Mouse (Mus musculus) neural tube, embryonic 15.5 days (tissue): Measurements from ENCODE around the gene Ankrd31. TPM values are rescaled to one million over a fixed set of nuclear protein-coding genes. Genes with fewer than 3 reads are reported as not detected.
"Not testable (repeated sequence)": the region's sequence is repeated elsewhere in the genome, so short reads cannot be mapped to it uniquely, and the experiment has no call there.

Experiments
- ATAC-seq: fragments of 200-750 bp; cut with Nextera tagmentation; 2 replicates; pipeline ENCODE4 v1.8.0; 2017; ENCODE audit warnings: mild to moderate bottlenecking, moderate TSS enrichment, moderate library complexity; ENCODE audit not compliant: low FRiP score
- H3K27ac ChIP-seq: fragments of 300-500 bp; sonication (generic); replicated peaks from 2 replicates; pipeline ENCODE4 v1.5.1; 2015; ENCODE audit warnings: mild to moderate bottlenecking, inconsistent platforms
- H3K27me3 ChIP-seq: fragments of 300-500 bp; sonication (generic); replicated peaks from 2 replicates; pipeline ENCODE4 v1.6.1; 2015; ENCODE audit warnings: inconsistent platforms
- H3K36me3 ChIP-seq: fragments of 300-500 bp; sonication (generic); 2 replicates; pipeline ENCODE4 v1.6.1; 2015; ENCODE audit warnings: inconsistent platforms
- H3K4me1 ChIP-seq: fragments of 300-500 bp; sonication (generic); 2 replicates; pipeline ENCODE4 v1.6.1; 2015; ENCODE audit warnings: inconsistent platforms
- H3K4me2 ChIP-seq: fragments of 300-500 bp; sonication (generic); 2 replicates; pipeline ENCODE4 v1.6.1; 2015; ENCODE audit warnings: inconsistent platforms, mild to moderate bottlenecking, moderate library complexity
- H3K4me3 ChIP-seq: fragments of 300-500 bp; sonication (generic); replicated peaks from 2 replicates; pipeline ENCODE4 v1.5.1; 2015; ENCODE audit warnings: mild to moderate bottlenecking, inconsistent platforms
- H3K9ac ChIP-seq: fragments of 300-500 bp; sonication (generic); replicated peaks from 2 replicates; pipeline ENCODE4 v1.6.1; 2015; ENCODE audit warnings: mild to moderate bottlenecking, inconsistent platforms
- H3K9me3 ChIP-seq: fragments of 300-500 bp; sonication (generic); replicated peaks from 2 replicates; pipeline ENCODE4 v1.6.1; 2016; ENCODE audit warnings: inconsistent platforms
- WGBS: fragments of 180-500 bp; shearing (Covaris S2); methylation state at CpG from one replicate; pipeline ENCODE4 v1.1.7; 2015; ENCODE audit warnings: mixed read lengths; 5-methylcytosine and 5-hydroxymethylcytosine counted together
- polyA plus RNA-seq: library from polyadenylated mRNA; unstranded; fragments of >200 nt; fragmentation: Nextera tagmentation; extraction: Ambion mirVana; gene quantifications from 2 replicates; pipeline ENCODE4 v1.2.1, GENCODE M21; 2015

Ankrd31 gene
- polyA plus RNA-seq, 1 experiment from 2014 or later: 0.12 TPM

DNA sequence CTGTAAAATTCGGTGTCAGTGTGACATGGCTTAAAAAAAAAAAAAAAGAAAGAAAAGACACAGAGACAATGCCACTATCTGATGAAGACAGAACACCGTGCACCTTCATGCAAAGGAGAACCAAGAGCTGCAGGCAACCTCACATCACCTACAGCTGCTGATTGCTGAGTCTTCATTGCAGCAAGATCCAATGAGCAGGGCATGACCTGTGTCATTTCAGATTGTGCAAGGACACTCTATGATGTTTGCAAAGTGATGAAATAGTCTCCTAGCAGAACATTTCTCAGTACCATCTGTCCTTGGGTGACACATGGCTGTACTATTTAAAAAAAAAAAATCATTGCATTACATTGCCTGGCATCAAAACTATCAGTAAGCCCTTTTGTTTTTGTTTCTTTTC lies 5.2 kb upstream of the Ankrd31 start:
- H3K9ac ChIP-seq: no peak overlapping the region
- no peak overlapping the region for H3K27ac ChIP-seq
- no peaks in the 10 kb centered on the region for H3K9me3 ChIP-seq
- no peaks in the 10 kb centered on the region for H3K27me3 ChIP-seq
- no peak for ATAC-seq
- H3K4me2 ChIP-seq: no peak overlapping the region
- no peaks in the 10 kb centered on the region for H3K36me3 ChIP-seq
- 80% methylated on average over 2 of the region's 2 CpGs for WGBS
- H3K4me1 ChIP-seq: 0 out of 2 replicates have a peak, but pooled peaks cover 3% of the 10 kb centered on the region
- H3K4me3 ChIP-seq: no peak overlapping the region

- WGBS: 26% methylated on average over 6 of the region's 6 CpGs
- 0 out of 2 replicates have a peak, but pooled peaks cover 3% of the 10 kb centered on the region for H3K4me1 ChIP-seq
- ATAC-seq: no peak
Observed at GRCm38 (mm10) chr13:96746055-96746454, 2.0 kb upstream of the Ankrd31 start.

DNA sequence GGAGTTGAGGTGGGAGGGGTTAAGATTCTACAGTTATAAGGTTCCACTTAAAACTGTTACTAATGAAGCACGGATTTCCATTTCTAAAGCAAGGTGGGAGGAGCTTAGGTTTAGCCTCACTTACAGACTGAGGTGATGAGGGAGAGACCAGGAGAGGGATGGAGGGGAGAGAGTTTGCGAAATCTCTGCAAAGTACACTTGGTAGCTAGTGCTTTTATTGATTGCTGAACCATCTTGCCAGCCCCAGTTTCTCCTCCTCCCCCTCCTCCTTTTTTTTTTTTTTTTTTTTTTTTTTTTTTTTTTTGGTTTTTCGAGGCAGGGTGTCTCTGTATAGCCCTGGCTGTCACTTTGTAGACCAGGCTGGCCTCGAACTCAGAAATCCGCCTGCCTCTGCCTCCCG lies 1.8 kb downstream of the Ankrd31 start:
- Histone ChIP-seq H3K27me3 (no peaks in the 10 kb centered on the region), H3K27ac (no peak overlapping the region), H3K36me3 (no peaks in the 10 kb centered on the region), H3K4me2 (no peak overlapping the region), H3K4me1 (0 out of 2 replicates have a peak, but pooled peaks cover 3% of the 10 kb centered on the region), H3K4me3 (no peak overlapping the region), H3K9me3 (no peaks in the 10 kb centered on the region), H3K9ac (no peak overlapping the region)
- WGBS: 89% methylated on average over 6 of the region's 6 CpGs
- no peak for ATAC-seq

More at GRCm38 (mm10) chr13:96746055-96746454, 2.0 kb upstream of the Ankrd31 start:
- Histone ChIP-seq H3K36me3 (no peaks in the 10 kb centered on the region), H3K4me2 (no peak overlapping the region), H3K27ac (no peak overlapping the region), H3K9me3 (no peaks in the 10 kb centered on the region), H3K27me3 (no peaks in the 10 kb centered on the region), H3K4me3 (no peak overlapping the region), H3K9ac (no peak overlapping the region)

DNA sequence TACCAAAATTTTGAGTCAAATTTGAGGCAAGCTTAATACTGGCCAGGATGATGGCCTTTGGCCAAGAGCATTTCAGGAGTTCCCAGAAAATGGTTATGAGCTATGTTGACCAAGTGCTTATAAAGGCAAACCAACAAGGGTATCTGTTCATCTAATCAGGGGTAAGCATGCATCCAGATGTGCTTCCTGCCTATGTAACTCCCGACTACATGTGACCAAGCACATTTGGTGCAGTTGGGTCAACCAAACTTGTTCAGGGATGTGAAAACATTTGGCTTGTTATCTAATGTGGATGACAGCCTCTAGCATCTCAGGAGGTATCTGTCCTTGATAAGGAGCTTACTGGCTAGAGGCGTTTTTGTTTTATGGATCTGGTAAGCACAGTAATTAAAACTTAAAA lies 12.8 kb downstream of the Ankrd31 start:
- no peak overlapping the region for H3K9ac ChIP-seq
- no peak overlapping the region for H3K4me2 ChIP-seq
- H3K9me3 ChIP-seq: no peaks in the 10 kb centered on the region
- 89% methylated on average over 2 of the region's 2 CpGs for WGBS
- H3K27ac ChIP-seq: no peak overlapping the region
- no peaks in the 10 kb centered on the region for H3K4me1 ChIP-seq
- no peaks in the 10 kb centered on the region for H3K36me3 ChIP-seq
- H3K27me3 ChIP-seq: no peaks in the 10 kb centered on the region
- no peak for ATAC-seq
- H3K4me3 ChIP-seq: no peak overlapping the region

DNA sequence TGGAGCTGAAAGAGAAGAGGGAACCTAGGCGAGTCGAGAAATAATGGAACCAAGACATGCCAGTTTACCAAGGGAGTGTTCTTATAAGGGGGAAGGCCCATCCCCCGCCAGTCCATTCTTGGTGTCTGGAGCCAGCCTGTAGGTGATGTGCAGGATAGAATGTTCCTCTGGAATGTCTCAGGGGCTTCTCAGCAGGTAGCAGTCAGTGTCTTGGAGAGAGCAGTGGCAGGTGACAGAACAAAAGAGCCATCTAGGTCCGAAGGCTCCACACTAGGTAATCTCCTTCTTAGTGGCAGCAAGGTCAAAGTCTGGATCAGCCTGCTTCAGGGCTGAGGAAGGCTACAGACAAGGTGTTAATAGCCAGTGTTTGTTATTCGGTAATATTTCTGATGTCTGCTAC lies 38.0 kb downstream of the Ankrd31 start:
- not testable (repeated sequence) for H3K36me3 ChIP-seq, ATAC-seq, H3K9ac ChIP-seq, H3K27ac ChIP-seq, H3K27me3 ChIP-seq, H3K4me2 ChIP-seq, H3K4me1 ChIP-seq, H3K9me3 ChIP-seq, H3K4me3 ChIP-seq
- WGBS: 94% methylated on average over 5 of the region's 5 CpGs

DNA sequence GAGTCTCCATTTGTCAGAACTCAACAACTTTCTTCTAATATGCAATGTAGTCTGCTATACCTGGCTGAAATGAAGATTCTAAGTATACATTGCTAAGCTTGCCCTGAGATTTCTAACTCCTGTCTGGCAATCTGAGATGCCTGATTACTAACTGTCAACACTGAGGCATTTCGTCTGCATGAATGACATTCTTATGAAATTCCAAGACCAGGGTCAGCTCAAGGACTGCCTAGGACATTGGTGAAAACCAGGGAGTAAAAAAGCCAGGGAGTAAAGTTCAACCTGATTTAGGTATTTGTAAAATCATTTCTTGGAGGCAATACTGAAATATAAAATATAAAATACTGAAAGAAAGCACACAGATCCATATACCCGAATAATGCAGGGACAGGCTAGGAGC lies 45.4 kb downstream of the Ankrd31 start:
- H3K4me2 ChIP-seq: no peak overlapping the region
- WGBS: 89% methylated on average over 2 of the region's 2 CpGs
- H3K9me3 ChIP-seq: no peaks in the 10 kb centered on the region
- H3K4me3 ChIP-seq: no peak overlapping the region
- H3K27me3 ChIP-seq: no peaks in the 10 kb centered on the region
- no peak for ATAC-seq
- H3K4me1 ChIP-seq: no peaks in the 10 kb centered on the region
- no peaks in the 10 kb centered on the region for H3K36me3 ChIP-seq
- no peak overlapping the region for H3K9ac ChIP-seq
- H3K27ac ChIP-seq: no peak overlapping the region

DNA sequence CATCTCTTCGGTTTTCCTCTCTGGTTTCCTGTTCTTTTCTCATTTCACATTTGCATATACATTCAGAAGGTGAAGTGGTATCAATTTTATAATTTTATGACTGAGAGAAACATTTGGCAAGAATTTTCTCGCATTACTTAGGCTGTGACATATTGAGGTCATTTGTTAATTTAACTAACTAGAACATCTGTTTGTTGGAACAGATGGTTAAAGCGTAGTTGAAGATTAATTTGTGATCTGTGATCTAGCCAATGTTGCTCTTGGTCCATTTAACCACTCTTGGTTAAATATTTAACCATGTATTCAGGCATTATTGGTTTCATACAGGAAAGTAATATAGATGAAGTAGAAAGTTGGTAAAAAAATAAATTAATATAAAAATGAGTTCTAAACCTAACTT lies 47.2 kb downstream of the Ankrd31 start:
- Histone ChIP-seq H3K27me3 (no peaks in the 10 kb centered on the region), H3K27ac (no peak overlapping the region), H3K9me3 (no peaks in the 10 kb centered on the region), H3K4me3 (no peak overlapping the region), H3K4me1 (no peaks in the 10 kb centered on the region), H3K4me2 (no peak overlapping the region), H3K36me3 (no peaks in the 10 kb centered on the region), H3K9ac (no peak overlapping the region)
- WGBS: 80% methylated on average over 3 of the region's 3 CpGs
- no peak for ATAC-seq

- ATAC-seq: no peak
- Histone ChIP-seq H3K9me3 (no peaks in the 10 kb centered on the region), H3K27me3 (no peaks in the 10 kb centered on the region), H3K27ac (no peak overlapping the region), H3K4me1 (no peaks in the 10 kb centered on the region), H3K9ac (no peak overlapping the region), H3K4me3 (no peak overlapping the region), H3K36me3 (no peaks in the 10 kb centered on the region), H3K4me2 (no peak overlapping the region)
- 41% methylated on average over 2 of the region's 2 CpGs for WGBS
Observed at GRCm38 (mm10) chr13:96797500-96797899, 49.4 kb downstream of the Ankrd31 start.

- Histone ChIP-seq H3K27ac (no peak overlapping the region), H3K4me2 (no peak overlapping the region), H3K9me3 (no peaks in the 10 kb centered on the region), H3K36me3 (no peaks in the 10 kb centered on the region), H3K4me3 (no peak overlapping the region), H3K4me1 (no peaks in the 10 kb centered on the region), H3K9ac (no peak overlapping the region), H3K27me3 (no peaks in the 10 kb centered on the region)
- WGBS: 93% methylated on average over 1 of the region's 1 CpGs
- ATAC-seq: no peak
Observed at GRCm38 (mm10) chr13:96849752-96850151, 101.7 kb downstream of the Ankrd31 start.

DNA sequence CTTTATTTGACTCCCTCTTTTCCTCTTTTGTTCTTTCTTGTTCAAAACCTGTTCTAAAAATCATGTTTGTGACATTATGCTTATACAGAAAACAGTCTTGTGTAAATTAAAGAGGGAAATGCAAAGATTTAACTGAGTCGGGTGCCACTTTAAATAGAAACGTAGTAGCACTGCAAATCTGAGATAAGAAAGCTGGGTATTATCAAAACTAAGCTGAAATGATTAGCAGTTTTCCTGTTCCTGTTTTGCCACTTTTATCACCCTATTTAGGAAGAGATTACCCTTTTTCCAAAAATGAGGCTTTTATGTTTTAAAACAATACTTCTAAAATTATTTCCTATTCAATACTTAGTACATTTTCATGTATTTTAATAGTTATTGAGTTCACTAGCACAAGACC lies 104.1 kb downstream of the Ankrd31 start:
- no peak overlapping the region for H3K4me3 ChIP-seq
- WGBS: 78% methylated on average over 2 of the region's 2 CpGs
- H3K27me3 ChIP-seq: no peaks in the 10 kb centered on the region
- H3K36me3 ChIP-seq: no peaks in the 10 kb centered on the region
- no peak overlapping the region for H3K4me2 ChIP-seq
- H3K4me1 ChIP-seq: no peaks in the 10 kb centered on the region
- H3K27ac ChIP-seq: no peak overlapping the region
- H3K9ac ChIP-seq: no peak overlapping the region
- no peaks in the 10 kb centered on the region for H3K9me3 ChIP-seq
- no peak for ATAC-seq

DNA sequence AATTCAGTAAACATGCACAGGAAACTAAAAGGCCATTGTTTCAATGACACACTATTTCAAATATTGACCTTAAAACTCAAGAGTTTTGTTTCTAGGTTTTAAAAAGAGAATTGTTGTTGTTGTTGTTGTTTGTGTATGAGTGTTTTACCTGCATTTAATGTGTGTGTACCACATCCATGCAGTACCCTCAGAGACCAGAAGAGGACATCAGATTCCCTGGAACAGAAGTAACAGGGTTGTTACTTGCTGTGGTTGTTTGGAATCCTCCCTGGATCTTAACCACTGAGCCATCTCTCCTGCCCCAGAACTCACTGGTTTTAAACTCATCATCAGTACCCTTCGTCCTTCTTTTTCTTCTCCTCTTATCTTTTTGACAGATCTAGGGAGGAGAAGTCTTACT lies 105.2 kb downstream of the Ankrd31 start:
- H3K4me2 ChIP-seq: no peak overlapping the region
- H3K36me3 ChIP-seq: no peaks in the 10 kb centered on the region
- ATAC-seq: no peak
- no peak overlapping the region for H3K9ac ChIP-seq
- H3K27ac ChIP-seq: no peak overlapping the region
- H3K27me3 ChIP-seq: no peaks in the 10 kb centered on the region
- H3K4me1 ChIP-seq: no peaks in the 10 kb centered on the region
- no peaks in the 10 kb centered on the region for H3K9me3 ChIP-seq
- WGBS: 63% methylated on average over 1 of the region's 1 CpGs
- H3K4me3 ChIP-seq: no peak overlapping the region

- ATAC-seq: no peak
- H3K27ac ChIP-seq: no peak overlapping the region
- H3K9ac ChIP-seq: no peak overlapping the region
- no peaks in the 10 kb centered on the region for H3K4me1 ChIP-seq
- H3K4me3 ChIP-seq: no peak overlapping the region
- no peaks in the 10 kb centered on the region for H3K9me3 ChIP-seq
- no peaks in the 10 kb centered on the region for H3K36me3 ChIP-seq
- WGBS: 16% methylated on average over 3 of the region's 3 CpGs
- no peaks in the 10 kb centered on the region for H3K27me3 ChIP-seq
- H3K4me2 ChIP-seq: no peak overlapping the region
Observed at GRCm38 (mm10) chr13:96855191-96855590, 107.1 kb downstream of the Ankrd31 start.

GRCm38 (mm10) chr13:96859161-96859560 lies 111.1 kb downstream of the Ankrd31 start:
- 99% methylated on average over 3 of the region's 3 CpGs for WGBS
- no peak overlapping the region for H3K9ac ChIP-seq
- ATAC-seq: no peak
- no peak overlapping the region for H3K4me2 ChIP-seq
- H3K27me3 ChIP-seq: no peaks in the 10 kb centered on the region
- no peaks in the 10 kb centered on the region for H3K4me1 ChIP-seq
- H3K9me3 ChIP-seq: no peaks in the 10 kb centered on the region
- H3K27ac ChIP-seq: no peak overlapping the region
- no peak overlapping the region for H3K4me3 ChIP-seq
- H3K36me3 ChIP-seq: no peaks in the 10 kb centered on the region
